Mouse (Mus musculus): ENCODE measurements around the gene Ppp2r1b. TPM values are rescaled to one million over a fixed set of nuclear protein-coding genes. Genes with fewer than 3 reads are reported as not detected.

Gene Ppp2r1b
- polyA plus RNA-seq, 1 experiment = 16.2 TPM

- no peak overlapping the region for H3K4me3 ChIP-seq (ENCODE audit: insufficient read depth, low read length)
- no peak for TF ChIP-seq POLR2A (IDR thresholded peaks at IDR 0.05; ENCODE audit: borderline replicate concordance, low read depth, low read length)
- no peak for TF ChIP-seq CTCF (IDR thresholded peaks at IDR 0.05; ENCODE audit: low read depth, low read length)
- peaks cover 3% of the 10 kb centered on the region; the same call in 1 of the 2 replicates for H3K4me1 ChIP-seq (ENCODE audit: control insufficient read depth, insufficient read depth, low read length)
- no peak overlapping the region for H3K27ac ChIP-seq (ENCODE audit: insufficient read depth, low read depth, low read length)
Measured at GRCm38 (mm10) chr9:50922363-50923153, 77.5 kb downstream of the Ppp2r1b start.

GRCm38 (mm10) chr9:50924454-50924853 lies 79.4 kb downstream of the Ppp2r1b start:
- no peak for TF ChIP-seq POLR2A (IDR thresholded peaks at IDR 0.05; ENCODE audit: borderline replicate concordance, low read depth, low read length)
- H3K27ac ChIP-seq (ENCODE audit: insufficient read depth, low read depth, low read length) = no peak overlapping the region
- peaks cover 3% of the 10 kb centered on the region; the same call in 1 of the 2 replicates for H3K4me1 ChIP-seq (ENCODE audit: control insufficient read depth, insufficient read depth, low read length)
- no peak overlapping the region for H3K4me3 ChIP-seq (ENCODE audit: insufficient read depth, low read length)

GRCm38 (mm10) chr9:50925801-50926200 lies 80.7 kb downstream of the Ppp2r1b start:
- H3K4me1 ChIP-seq (ENCODE audit: control insufficient read depth, insufficient read depth, low read length) = peaks cover 3% of the 10 kb centered on the region; the same call in 1 of the 2 replicates
- no peak for TF ChIP-seq POLR2A (IDR thresholded peaks at IDR 0.05; ENCODE audit: borderline replicate concordance, low read depth, low read length)
- TF ChIP-seq CTCF (IDR thresholded peaks at IDR 0.05; ENCODE audit: low read depth, low read length) = no peak
- no peak overlapping the region for H3K27ac ChIP-seq (ENCODE audit: insufficient read depth, low read depth, low read length)

GRCm38 (mm10) chr9:50929986-50930385 lies 84.9 kb downstream of the Ppp2r1b start:
- no peaks in the 10 kb centered on the region for H3K4me1 ChIP-seq (ENCODE audit: control insufficient read depth, insufficient read depth, low read length)
- H3K27ac ChIP-seq (ENCODE audit: insufficient read depth, low read depth, low read length) = no peak overlapping the region
- TF ChIP-seq POLR2A (IDR thresholded peaks at IDR 0.05; ENCODE audit: borderline replicate concordance, low read depth, low read length) (no peak), CTCF (IDR thresholded peaks at IDR 0.05; ENCODE audit: low read depth, low read length) (no peak)
- H3K4me3 ChIP-seq (ENCODE audit: insufficient read depth, low read length) = no peak overlapping the region

More at GRCm38 (mm10) chr9:50925801-50926200, 80.7 kb downstream of the Ppp2r1b start:
- no peak overlapping the region for H3K4me3 ChIP-seq (ENCODE audit: insufficient read depth, low read length)

- Histone ChIP-seq H3K27ac (ENCODE audit: insufficient read depth, low read depth, low read length) (no peak overlapping the region), H3K4me3 (ENCODE audit: insufficient read depth, low read length) (no peak overlapping the region), H3K4me1 (ENCODE audit: control insufficient read depth, insufficient read depth, low read length) (peaks cover 27% of the 10 kb centered on the region)
- TF ChIP-seq CTCF (IDR thresholded peaks at IDR 0.05; ENCODE audit: low read depth, low read length) (no peak), POLR2A (IDR thresholded peaks at IDR 0.05; ENCODE audit: borderline replicate concordance, low read depth, low read length) (no peak)
Measured at GRCm38 (mm10) chr9:50941804-50942401, 96.8 kb downstream of the Ppp2r1b start.

- Histone ChIP-seq H3K4me3 (ENCODE audit: insufficient read depth, low read length) (no peak overlapping the region), H3K4me1 (ENCODE audit: control insufficient read depth, insufficient read depth, low read length) (peaks cover 31% of the 10 kb centered on the region), H3K27ac (ENCODE audit: insufficient read depth, low read depth, low read length) (no peak overlapping the region)
- TF ChIP-seq POLR2A (IDR thresholded peaks at IDR 0.05; ENCODE audit: borderline replicate concordance, low read depth, low read length) (no peak), CTCF (IDR thresholded peaks at IDR 0.05; ENCODE audit: low read depth, low read length) (no peak)
Measured at GRCm38 (mm10) chr9:50942711-50943110, 97.6 kb downstream of the Ppp2r1b start.

Other genes with a start within 250 kb of the Ppp2r1b start
- 133 and 155 TPM in 2 replicates for gene Sdhd, start 241.5 kb upstream of the Ppp2r1b start, polyA plus RNA-seq (2012; ENCODE audit: insufficient read depth, insufficient read length, missing spikeins)
- 56.0 and 61.1 TPM in 2 replicates for gene Timm8b, start 241.4 kb upstream of the Ppp2r1b start, polyA plus RNA-seq (2012; ENCODE audit: insufficient read depth, insufficient read length, missing spikeins)
- 0.55 TPM in 1 of 2 replicates, not detected in the other for gene Pih1d2, start 228.0 kb upstream of the Ppp2r1b start, polyA plus RNA-seq (2012; ENCODE audit: insufficient read depth, insufficient read length, missing spikeins)
- 14.4 and 19.0 TPM in 2 replicates for gene Nkapd1, start 227.8 kb upstream of the Ppp2r1b start, polyA plus RNA-seq (2012; ENCODE audit: insufficient read depth, insufficient read length, missing spikeins)
- gene Dlat, start 185.5 kb upstream of the Ppp2r1b start, polyA plus RNA-seq (2012; ENCODE audit: insufficient read depth, insufficient read length, missing spikeins) = 29.3 and 32.1 TPM in 2 replicates
- not detected in 2 replicates for gene Dixdc1, start 105.8 kb upstream of the Ppp2r1b start, polyA plus RNA-seq (2012; ENCODE audit: insufficient read depth, insufficient read length, missing spikeins)
- not detected in 2 replicates for gene 2310030G06Rik, start 98.8 kb upstream of the Ppp2r1b start, polyA plus RNA-seq (2012; ENCODE audit: insufficient read depth, insufficient read length, missing spikeins)
- 2.4 and 3.0 TPM in 2 replicates for gene Cryab, start 94.0 kb upstream of the Ppp2r1b start, polyA plus RNA-seq (2012; ENCODE audit: insufficient read depth, insufficient read length, missing spikeins)
- not detected in 2 replicates for gene Hspb2, start 92.9 kb upstream of the Ppp2r1b start, polyA plus RNA-seq (2012; ENCODE audit: insufficient read depth, insufficient read length, missing spikeins)
- gene Fdxacb1, start 77.1 kb upstream of the Ppp2r1b start, polyA plus RNA-seq (2012; ENCODE audit: insufficient read depth, insufficient read length, missing spikeins) = 9.3 and 9.5 TPM in 2 replicates
- 17.7 and 20.0 TPM in 2 replicates for gene Alg9, start 70.3 kb upstream of the Ppp2r1b start, polyA plus RNA-seq (2012; ENCODE audit: insufficient read depth, insufficient read length, missing spikeins)
- 47.7 and 48.7 TPM in 2 replicates for gene 1110032A03Rik, start 69.8 kb upstream of the Ppp2r1b start, polyA plus RNA-seq (2012; ENCODE audit: insufficient read depth, insufficient read length, missing spikeins)
- 12.7 and 13.8 TPM in 2 replicates for gene Sik2, start 163.8 kb downstream of the Ppp2r1b start, polyA plus RNA-seq (2012; ENCODE audit: insufficient read depth, insufficient read length, missing spikeins)
- gene Btg4, start 215.6 kb downstream of the Ppp2r1b start, polyA plus RNA-seq (2012; ENCODE audit: insufficient read depth, insufficient read length, missing spikeins) = not detected in 2 replicates
- gene Layn, start 231.8 kb downstream of the Ppp2r1b start, polyA plus RNA-seq (2012; ENCODE audit: insufficient read depth, insufficient read length, missing spikeins) = 4.5 and 6.7 TPM in 2 replicates

Data from bone marrow macrophage, adult 2 months (primary cell).